ENCODE assay signal across 8 mouse cellular contexts in genomic region chr1:165708686-165709380, GRCm38 (mm10). TPM values are rescaled to one million over a fixed set of nuclear protein-coding genes. Genes with fewer than 3 reads are reported as not detected.
A peak's percentile ranks its signal among the peaks of the same experiment; 100 is the strongest.
DNase-seq lines count a peak whose midpoint lies in the region; ATAC-seq and TF ChIP-seq lines count a peak whose summit lies in the region.

No protein-coding gene starts in this region.

- no peaks in the 10 kb centered on the region for H3K27me3 ChIP-seq in embryonic facial prominence, embryonic 15.5 days
- H3K27me3 ChIP-seq in limb, embryonic 12.5 days, result peaks cover 39% of the 10 kb centered on the region
- no peaks in the 10 kb centered on the region for H3K27me3 ChIP-seq in stomach, embryonic 15.5 days (replicated peaks)

- H3K36me3 ChIP-seq in embryonic facial prominence, embryonic 15.5 days, result no peaks in the 10 kb centered on the region
- no peaks in the 10 kb centered on the region for H3K36me3 ChIP-seq in limb, embryonic 12.5 days
- H3K36me3 ChIP-seq in stomach, embryonic 15.5 days, result no peaks in the 10 kb centered on the region

- no peak for TF ChIP-seq CTCF in layer of hippocampus, adult 2 months (conservative IDR thresholded peaks at IDR 0.05)

- peak overlapping the region; percentile 59; the same call in 1 of the 2 replicates for H3K4me3 ChIP-seq in layer of hippocampus, adult 2 months
- H3K4me3 ChIP-seq in embryonic facial prominence, embryonic 15.5 days (replicated peaks), result peak overlapping the region; percentile 67; the same call in 1 of the 2 replicates
- peak overlapping the region; percentile 78; the same call in 1 of the 2 replicates for H3K4me3 ChIP-seq in limb, embryonic 12.5 days (replicated peaks)
- H3K4me3 ChIP-seq in stomach, embryonic 15.5 days (replicated peaks), result peak overlapping the region; percentile 74

- H3K9ac ChIP-seq in embryonic facial prominence, embryonic 15.5 days, result no peak overlapping the region
- H3K9ac ChIP-seq in limb, embryonic 12.5 days (replicated peaks), result no peak overlapping the region
- H3K9ac ChIP-seq in stomach, embryonic 15.5 days, result no peak overlapping the region

- H3K9me3 ChIP-seq in embryonic facial prominence, embryonic 15.5 days (replicated peaks), result no peaks in the 10 kb centered on the region
- no peaks in the 10 kb centered on the region for H3K9me3 ChIP-seq in limb, embryonic 12.5 days
- H3K9me3 ChIP-seq in stomach, embryonic 15.5 days, result no peaks in the 10 kb centered on the region

- peaks cover 10% of the 10 kb centered on the region; the same call in 1 of the 2 replicates for H3K4me1 ChIP-seq in embryonic facial prominence, embryonic 15.5 days
- peaks cover 15% of the 10 kb centered on the region for H3K4me1 ChIP-seq in limb, embryonic 12.5 days (replicated peaks)
- H3K4me1 ChIP-seq in stomach, embryonic 15.5 days, result peaks cover 29% of the 10 kb centered on the region

- H3K4me2 ChIP-seq in embryonic facial prominence, embryonic 15.5 days (replicated peaks), result peak overlapping the region; percentile 92
- H3K4me2 ChIP-seq in limb, embryonic 12.5 days, result peak overlapping the region; percentile 92
- peak overlapping the region; percentile 82 for H3K4me2 ChIP-seq in stomach, embryonic 15.5 days

- DNase-seq in layer of hippocampus, adult 2 months (ENCODE audit: low spot score in 2 of 2), result no peak
- no peak for DNase-seq in layer of hippocampus, postnatal 14 days (ENCODE audit: low spot score in 2 of 2)
- DNase-seq in urinary bladder, postnatal 4 days (ENCODE audit: low spot score in 2 of 2), result no peak

- H3K27ac ChIP-seq in layer of hippocampus, adult 2 months, result peak overlapping the region; percentile 77; the same call in 1 of the 2 replicates
- H3K27ac ChIP-seq in embryonic facial prominence, embryonic 15.5 days (replicated peaks), result no peak overlapping the region
- no peak overlapping the region for H3K27ac ChIP-seq in limb, embryonic 12.5 days
- H3K27ac ChIP-seq in stomach, embryonic 15.5 days, result peak overlapping the region; percentile 83

- ATAC-seq in embryonic facial prominence, embryonic 15.5 days (ENCODE audit: insufficient number of reproducible peaks, low FRiP score, low TSS enrichment, low read depth), result no peak
- ATAC-seq in limb, embryonic 12.5 days (ENCODE audit: insufficient number of reproducible peaks, insufficient read depth, low FRiP score, low TSS enrichment, low read depth), result no peak
- ATAC-seq in stomach, embryonic 15.5 days (ENCODE audit: insufficient read depth, low FRiP score, low read depth), result no peak
- no peak for ATAC-seq in inflammation-experienced regulatory T-cells, adult 6 months
- no peak for ATAC-seq in granulocyte monocyte progenitor cell, adult 5-6 weeks (replicated peaks; ENCODE audit: poor library complexity, severe bottlenecking)

- 38% methylated on average over 9 of the region's 9 CpGs for WGBS in embryonic facial prominence, embryonic 15.5 days
- 34% methylated on average over 9 of the region's 9 CpGs for WGBS in limb, embryonic 12.5 days
- 35% methylated on average over 9 of the region's 9 CpGs for WGBS in stomach, embryonic 15.5 days

RNA-seq across cellular contexts. Expression of gene Rcsd1, which starts 0.7 kb away (rescaled TPM):
- 1 to 10 TPM; 3.7 to 4.9 TPM for total RNA-seq in layer of hippocampus, adult 2 months (2021)
- 1 to 10 TPM; 6.3 to 8.7 TPM for total RNA-seq in layer of hippocampus, postnatal 14 days (2021)
- polyA plus RNA-seq in embryonic facial prominence, embryonic 15.5 days (2015; fragmentation: Nextera tagmentation; extraction: Ambion mirVana), result 16.7 and 19.1 TPM in 2 replicates
- 10.8 and 13.4 TPM in 2 replicates for polyA plus RNA-seq in limb, embryonic 12.5 days (2016; fragmentation: Nextera tagmentation; extraction: Ambion mirVana)
- 42.4 and 43.1 TPM in 2 replicates for polyA plus RNA-seq in stomach, embryonic 15.5 days (2015; fragmentation: Nextera tagmentation; extraction: Ambion mirVana)
- 100 to 1,000 TPM in 2 of 3 experiments, 10 to 100 TPM in 1; 84.1 to 109 (median 101) TPM for polyA plus RNA-seq in inflammation-experienced regulatory T-cells, adult 6 months (2017; shearing (Covaris generic))
- 68.0 and 79.0 TPM in 2 replicates for total RNA-seq in granulocyte monocyte progenitor cell, adult 5-6 weeks (2014; fragmentation: Nextera tagmentation)
- 99.9 and 116 TPM in 2 replicates for total RNA-seq in granulocyte monocyte progenitor cell, adult 5-6 weeks (2017)

RNA-seq across cellular contexts. Expression of gene Creg1, which starts 54.7 kb away (rescaled TPM):
- 10 to 100 TPM; 23.8 to 26.4 TPM for total RNA-seq in layer of hippocampus, adult 2 months (2021)
- total RNA-seq in layer of hippocampus, postnatal 14 days (2021), result 10 to 100 TPM; 26.1 to 30.8 TPM
- polyA plus RNA-seq in embryonic facial prominence, embryonic 15.5 days (2015; fragmentation: Nextera tagmentation; extraction: Ambion mirVana), result 61.1 and 62.8 TPM in 2 replicates
- polyA plus RNA-seq in limb, embryonic 12.5 days (2016; fragmentation: Nextera tagmentation; extraction: Ambion mirVana), result 35.3 and 40.5 TPM in 2 replicates
- polyA plus RNA-seq in stomach, embryonic 15.5 days (2015; fragmentation: Nextera tagmentation; extraction: Ambion mirVana), result 107 and 111 TPM in 2 replicates
- 10 to 100 TPM; 15.6 to 20.4 (median 17.6) TPM for polyA plus RNA-seq in inflammation-experienced regulatory T-cells, adult 6 months (2017; shearing (Covaris generic))
- total RNA-seq in granulocyte monocyte progenitor cell, adult 5-6 weeks (2014; fragmentation: Nextera tagmentation), result 133 and 240 TPM in 2 replicates
- total RNA-seq in granulocyte monocyte progenitor cell, adult 5-6 weeks (2017), result 110 and 206 TPM in 2 replicates

Comparison
In these comparisons a context has a peak if more than half of its experiments do, and no peak if none do; other contexts are left out.
1. H3K27ac ChIP-seq: peak in layer of hippocampus, adult 2 months (single experiment) and stomach, embryonic 15.5 days (single experiment); none in embryonic facial prominence, embryonic 15.5 days (single experiment) and limb, embryonic 12.5 days (single experiment).
2. Peak in every context shown above with its lines, with median percentiles within 50 percentile points of each other: H3K4me3 ChIP-seq and H3K4me2 ChIP-seq.